Mouse (Mus musculus) retina, postnatal 1 day (tissue): ENCODE results near the gene Cse1l.

Experiments used
- DNase-seq: peaks from one replicate; pipeline ENCODE4 v3.0.0-alpha.2; 2012

Gene Cse1l

GRCm38 (mm10) chr2:166905711-166906522 lies at the start of gene Cse1l:
Gene Cse1l (plus strand): TSS chr2:166906040.
- peak; percentile 98 for DNase-seq

- DNase-seq = no peak
Observed at GRCm38 (mm10) chr2:166856366-166856765, 49.5 kb upstream of the Cse1l start.

- peak; percentile 27 for DNase-seq
Observed at GRCm38 (mm10) chr2:166857118-166857517, 48.7 kb upstream of the Cse1l start.

GRCm38 (mm10) chr2:166859214-166859613 lies 46.6 kb upstream of the Cse1l start:
- no peak for DNase-seq

GRCm38 (mm10) chr2:166862505-166862904 lies 43.3 kb upstream of the Cse1l start:
- no peak for DNase-seq

GRCm38 (mm10) chr2:166865476-166865875 lies 40.4 kb upstream of the Cse1l start:
- no peak for DNase-seq

GRCm38 (mm10) chr2:166870271-166870865 lies 35.5 kb upstream of the Cse1l start:
- no peak for DNase-seq

GRCm38 (mm10) chr2:166870899-166871298 lies 34.9 kb upstream of the Cse1l start:
- no peak for DNase-seq

GRCm38 (mm10) chr2:166874675-166875280 lies 31.1 kb upstream of the Cse1l start:
- no peak for DNase-seq

- DNase-seq = no peak
Observed at GRCm38 (mm10) chr2:166875561-166875960, 30.3 kb upstream of the Cse1l start.

- DNase-seq = no peak
Observed at GRCm38 (mm10) chr2:166876331-166876730, 29.5 kb upstream of the Cse1l start.

GRCm38 (mm10) chr2:166885066-166885465 lies 20.8 kb upstream of the Cse1l start:
- no peak for DNase-seq

GRCm38 (mm10) chr2:166885619-166886018 lies 20.2 kb upstream of the Cse1l start:
- no peak for DNase-seq

GRCm38 (mm10) chr2:166886231-166886630 lies 19.6 kb upstream of the Cse1l start:
- DNase-seq = no peak

GRCm38 (mm10) chr2:166887816-166888215 lies 18.0 kb upstream of the Cse1l start:
- peak; percentile 30 for DNase-seq

- no peak for DNase-seq
Observed at GRCm38 (mm10) chr2:166891366-166891880, 14.4 kb upstream of the Cse1l start.

GRCm38 (mm10) chr2:166892158-166892680 lies 13.6 kb upstream of the Cse1l start:
- no peak for DNase-seq

- DNase-seq = no peak
Observed at GRCm38 (mm10) chr2:166893036-166893435, 12.8 kb upstream of the Cse1l start.

GRCm38 (mm10) chr2:166896368-166896767 lies 9.5 kb upstream of the Cse1l start:
- DNase-seq = peak; percentile 8

- DNase-seq = no peak
Observed at GRCm38 (mm10) chr2:166896974-166897373, 8.9 kb upstream of the Cse1l start.

- no peak for DNase-seq
Observed at GRCm38 (mm10) chr2:166899161-166899560, 6.7 kb upstream of the Cse1l start.

GRCm38 (mm10) chr2:166899746-166900145 lies 6.1 kb upstream of the Cse1l start:
- no peak for DNase-seq

GRCm38 (mm10) chr2:166900792-166901505 lies 4.9 kb upstream of the Cse1l start:
- DNase-seq = no peak
